Mouse (Mus musculus): ENCODE results near the gene Cx3cr1.
"Not testable (repeated sequence)": the region's sequence is repeated elsewhere in the genome, so short reads cannot be mapped to it uniquely, and the experiment has no call there.

Cx3cr1 gene

DNA sequence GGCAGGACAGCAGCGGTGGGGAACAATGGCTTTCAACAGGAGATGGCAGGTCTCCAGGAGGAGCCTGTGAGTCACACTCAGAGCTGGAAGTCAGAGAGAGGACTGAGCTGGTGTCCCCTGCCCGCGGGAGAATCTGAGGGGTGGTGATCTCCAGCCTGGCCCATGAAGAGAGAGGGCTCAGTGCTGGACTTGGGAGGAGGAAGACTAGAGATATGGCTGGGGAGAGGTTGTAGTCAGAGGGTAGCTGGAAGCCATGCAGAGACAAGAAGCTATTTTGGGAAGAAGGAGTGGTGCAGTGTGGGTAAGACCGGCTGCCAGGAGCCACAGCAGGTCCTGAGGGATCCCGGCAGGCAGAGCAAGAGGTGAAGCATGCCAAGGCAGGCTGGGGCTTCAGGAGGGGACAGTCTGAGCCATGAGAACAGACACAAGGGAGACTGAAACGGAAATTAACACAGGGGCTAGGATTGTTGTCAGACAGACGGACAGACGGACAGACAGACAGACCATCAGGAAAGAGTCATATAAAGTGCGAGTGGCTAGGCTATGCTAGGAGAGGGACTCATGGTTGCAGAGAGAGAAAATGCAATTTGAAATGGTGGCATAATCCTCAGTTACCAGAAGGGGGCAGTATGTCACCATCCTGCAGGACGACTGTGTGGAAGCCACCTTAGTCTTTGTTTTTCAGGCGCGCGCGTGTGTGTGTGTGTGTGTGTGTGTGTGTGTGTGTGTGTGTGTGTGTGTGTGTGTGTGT is 42.1 kb downstream of the Cx3cr1 start:
- DNase-seq (ENCODE audit: low spot score): no peak

DNA sequence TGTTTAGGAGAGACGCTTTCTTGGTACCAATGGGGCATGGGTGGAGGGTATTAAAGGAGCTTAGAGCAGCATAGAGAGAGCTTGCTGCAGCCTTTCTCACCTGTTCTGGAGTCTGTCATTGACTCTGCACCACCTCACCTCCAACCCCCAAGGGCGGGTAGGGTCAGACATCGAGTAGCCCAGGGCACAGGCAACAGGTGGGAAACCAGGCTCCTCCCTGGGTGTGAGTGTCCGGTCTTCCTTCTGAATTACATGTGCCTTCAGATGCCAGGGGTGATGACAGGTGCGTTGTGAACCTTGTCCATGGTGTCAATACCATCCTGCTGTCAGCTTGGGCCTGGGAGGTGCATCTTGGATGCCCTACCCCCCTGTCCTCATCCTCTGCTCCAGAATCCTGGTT is 45.1 kb downstream of the Cx3cr1 start:
- no peak for DNase-seq (ENCODE audit: low spot score)

DNA sequence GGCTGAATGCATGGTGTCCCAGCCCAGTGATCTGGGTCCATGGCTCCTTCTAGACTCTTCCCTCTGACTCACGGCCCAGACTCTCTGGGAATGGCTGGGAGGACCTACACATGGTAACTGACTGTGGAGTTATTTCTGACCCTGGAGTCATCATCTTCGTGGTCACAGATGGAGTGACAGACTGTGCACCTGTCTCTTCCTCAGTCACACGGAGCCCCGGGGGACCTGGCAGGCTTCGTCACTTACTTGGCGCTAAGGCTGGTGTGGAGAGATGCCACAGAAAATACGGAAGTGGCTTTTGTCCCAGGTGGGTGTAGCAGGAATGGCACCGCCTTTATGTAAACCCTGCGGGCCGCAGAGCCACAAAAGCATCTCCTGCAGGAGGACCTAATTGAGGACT is 45.5 kb downstream of the Cx3cr1 start:
- DNase-seq (ENCODE audit: low spot score): no peak

DNA sequence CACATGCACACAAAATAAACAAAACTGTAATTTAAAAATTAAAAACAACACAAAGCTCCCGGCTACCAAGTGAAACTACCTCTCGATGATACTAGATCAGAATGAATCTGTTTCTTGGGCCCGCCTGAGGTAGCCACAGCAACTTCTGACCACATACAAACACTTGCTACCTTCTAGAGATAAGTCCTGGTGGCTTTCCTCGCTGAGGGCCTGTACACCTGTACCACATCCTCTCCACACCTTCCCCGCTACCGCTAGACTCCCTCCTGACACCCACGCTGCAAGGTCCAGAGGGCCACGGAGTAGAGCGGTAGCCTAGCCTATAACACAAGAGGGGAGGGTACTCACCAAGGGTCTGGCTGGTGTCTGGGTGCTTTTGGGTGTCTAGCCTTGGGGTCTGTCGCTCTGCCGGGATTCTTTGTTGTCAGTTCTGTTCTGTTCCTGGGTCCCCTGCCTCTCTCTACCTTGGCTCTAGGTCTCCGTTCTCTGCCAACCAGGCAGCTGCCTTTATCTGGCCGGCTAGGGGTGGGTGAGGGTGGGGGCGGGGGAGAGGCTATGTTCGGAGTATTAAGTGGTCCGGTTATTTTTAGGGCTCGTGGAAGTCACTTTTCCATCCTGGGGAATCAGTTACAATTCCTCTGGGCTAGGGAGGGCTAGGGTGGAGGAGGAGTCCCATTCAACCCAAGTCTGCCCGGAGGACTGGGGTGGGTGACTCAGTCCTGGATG is 46.4 kb downstream of the Cx3cr1 start, which contains the start of gene Xirp1:
Gene Xirp1 (minus strand): TSS at position 513 of the 726 bp plus-strand sequence.
- DNase-seq (ENCODE audit: low spot score): no peak

DNA sequence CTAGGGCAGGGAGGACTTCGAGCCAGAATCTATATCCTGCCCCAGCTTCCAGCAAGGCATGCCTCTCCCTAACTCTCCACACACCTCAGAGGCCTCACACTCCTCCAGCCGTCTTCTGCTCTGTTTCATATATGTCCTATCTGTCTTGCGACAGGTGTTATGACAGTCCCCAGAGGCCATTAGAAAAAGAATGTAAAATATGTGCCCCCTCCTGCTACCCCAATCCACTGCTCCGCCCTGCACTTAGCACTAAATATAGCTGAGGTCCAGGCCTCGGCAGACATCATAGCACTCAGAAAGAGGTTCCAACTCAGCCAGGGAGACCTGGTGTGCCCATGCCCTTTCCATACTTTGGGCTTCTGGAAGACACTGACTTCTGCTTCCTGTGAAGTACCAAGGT is 48.5 kb downstream of the Cx3cr1 start:
- DNase-seq (ENCODE audit: low spot score): no peak

DNA sequence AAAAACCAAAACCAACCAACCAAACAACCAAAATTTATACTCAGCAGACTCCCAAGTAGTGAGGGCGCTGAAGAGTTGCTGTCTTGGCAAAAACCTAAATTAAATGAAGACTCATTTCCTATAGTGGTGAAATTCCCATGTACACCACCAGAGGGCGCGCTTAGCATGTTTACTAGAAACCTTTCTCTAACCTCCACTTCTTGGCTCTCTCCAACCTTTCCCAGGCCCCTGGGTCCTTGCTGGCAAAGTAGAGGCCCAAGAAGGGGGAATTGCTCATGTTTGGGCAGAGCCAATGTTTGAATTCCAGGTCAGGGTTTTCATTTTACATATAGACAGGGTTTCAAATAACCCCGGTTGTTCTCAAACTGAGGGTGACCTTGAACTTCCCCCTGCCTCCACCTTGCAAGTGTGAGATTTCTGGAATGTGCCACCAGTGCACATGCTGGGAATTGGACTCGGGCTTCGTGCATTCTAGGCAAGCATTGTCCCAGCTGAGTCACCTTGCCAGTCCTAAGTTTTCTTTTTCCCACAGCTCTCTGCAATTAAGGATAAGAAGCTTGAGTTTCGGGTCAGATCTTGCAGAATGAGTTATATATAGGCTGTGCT is 49.3 kb downstream of the Cx3cr1 start:
- peak; percentile 81 for DNase-seq (ENCODE audit: low spot score)

DNA sequence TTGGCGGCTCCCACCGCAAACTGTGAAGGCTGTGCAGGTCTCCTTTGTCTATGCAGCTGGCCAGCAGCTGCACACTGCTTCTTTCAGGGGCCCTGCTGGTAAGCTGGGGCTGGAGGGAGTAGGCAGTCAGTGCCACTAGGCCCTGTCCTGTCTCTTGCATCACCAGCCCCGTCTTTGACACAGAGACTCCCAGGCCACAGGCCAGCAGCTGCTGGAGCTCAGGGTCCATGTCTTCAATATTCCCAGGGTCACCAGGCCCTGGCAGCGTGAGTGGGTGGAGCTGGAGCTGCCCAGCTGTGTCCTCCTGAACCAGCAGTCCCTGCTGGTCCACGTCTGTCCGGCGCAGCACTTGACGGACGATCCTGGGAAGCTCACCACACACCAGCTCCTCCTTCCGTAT is 52.7 kb downstream of the Cx3cr1 start:
- no peak for DNase-seq (ENCODE audit: low spot score)

DNA sequence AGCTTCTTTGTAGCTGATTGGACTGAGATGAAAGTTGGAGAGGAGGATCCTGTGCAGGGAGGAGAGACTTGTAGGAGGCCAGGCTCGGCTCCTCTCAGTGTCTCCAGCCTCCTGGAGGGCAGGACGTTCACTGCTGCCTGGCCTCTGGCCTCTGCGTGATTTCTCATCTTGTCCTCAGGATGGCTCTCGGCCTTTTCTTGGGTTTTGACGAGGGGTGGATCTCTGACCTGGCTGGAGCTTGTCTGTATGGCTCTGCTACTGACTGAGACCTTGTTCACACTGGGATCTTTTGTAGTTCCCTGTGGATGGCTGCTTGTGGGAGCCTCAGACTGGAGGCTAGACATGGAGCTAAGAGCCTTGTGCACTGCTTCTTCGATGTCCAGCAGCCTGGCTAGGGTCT is 54.9 kb downstream of the Cx3cr1 start:
- no peak for DNase-seq (ENCODE audit: low spot score)

DNA sequence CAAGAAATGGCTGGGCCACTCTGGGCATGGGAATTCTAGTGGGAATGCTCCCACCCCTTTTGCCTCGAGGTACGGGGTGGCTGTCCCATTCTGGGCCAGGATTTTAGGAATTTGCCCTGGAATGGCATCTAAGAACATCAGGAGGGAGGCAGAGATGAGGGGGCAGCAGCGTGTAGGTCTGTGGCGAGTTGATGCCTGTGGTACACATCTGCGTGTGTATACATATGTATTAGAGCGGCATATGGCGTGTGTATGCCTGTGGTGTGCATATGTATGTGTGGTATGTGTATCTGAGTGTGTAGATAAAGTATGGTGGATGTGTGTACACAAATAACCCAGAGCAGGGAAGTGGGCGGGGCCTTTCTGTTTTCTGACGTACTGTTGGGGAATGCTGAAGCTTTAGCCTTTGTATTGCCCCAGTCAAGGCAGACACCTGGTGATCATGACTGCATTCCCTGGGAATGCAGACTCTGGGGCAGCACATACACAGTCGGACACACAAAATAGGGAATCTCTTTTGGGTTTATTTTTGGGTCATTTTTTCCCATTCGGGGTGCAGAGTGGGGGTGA is 56.3 kb downstream of the Cx3cr1 start:
- no peak for DNase-seq (ENCODE audit: low spot score)

DNA sequence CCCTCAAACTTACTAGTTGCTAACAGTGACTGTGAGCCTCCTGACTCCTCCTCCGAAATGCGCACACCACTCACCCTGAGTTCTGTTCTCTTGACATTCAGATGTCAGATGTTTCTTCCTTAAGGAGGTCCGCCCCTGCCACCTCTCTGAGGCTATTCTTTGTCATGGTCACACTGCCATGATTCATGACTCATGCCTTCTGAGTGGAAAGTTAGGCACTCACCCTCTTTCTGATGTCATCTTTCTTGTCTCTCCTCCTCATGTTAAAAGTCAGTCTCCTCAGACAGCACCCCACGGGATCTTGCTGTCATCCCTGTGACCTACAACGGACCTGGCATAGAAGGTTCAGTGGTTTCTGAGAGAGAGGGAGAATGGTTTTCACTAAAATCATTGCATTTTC is 56.9 kb downstream of the Cx3cr1 start:
- DNase-seq (ENCODE audit: low spot score): no peak

DNA sequence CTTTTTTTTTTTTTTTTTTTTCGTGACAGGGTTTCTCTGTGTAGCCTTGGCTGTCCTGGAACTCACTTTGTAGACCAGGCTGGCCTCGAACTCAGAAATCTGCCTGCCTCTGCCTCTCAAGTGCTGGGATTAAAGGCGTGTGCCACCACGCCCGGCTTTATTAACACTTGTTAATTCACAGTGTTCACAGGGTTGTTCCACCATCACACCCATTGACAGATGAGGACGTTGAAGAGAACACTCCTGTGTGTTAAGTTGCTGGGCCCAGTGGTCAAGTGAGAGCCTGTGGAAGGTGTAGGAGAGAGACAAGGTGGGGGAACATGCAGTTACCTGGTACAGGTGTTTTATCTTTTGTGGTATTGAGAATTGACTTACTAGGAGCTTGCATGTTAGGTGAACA is 57.5 kb downstream of the Cx3cr1 start:
- DNase-seq (ENCODE audit: low spot score): not testable (repeated sequence)

DNA sequence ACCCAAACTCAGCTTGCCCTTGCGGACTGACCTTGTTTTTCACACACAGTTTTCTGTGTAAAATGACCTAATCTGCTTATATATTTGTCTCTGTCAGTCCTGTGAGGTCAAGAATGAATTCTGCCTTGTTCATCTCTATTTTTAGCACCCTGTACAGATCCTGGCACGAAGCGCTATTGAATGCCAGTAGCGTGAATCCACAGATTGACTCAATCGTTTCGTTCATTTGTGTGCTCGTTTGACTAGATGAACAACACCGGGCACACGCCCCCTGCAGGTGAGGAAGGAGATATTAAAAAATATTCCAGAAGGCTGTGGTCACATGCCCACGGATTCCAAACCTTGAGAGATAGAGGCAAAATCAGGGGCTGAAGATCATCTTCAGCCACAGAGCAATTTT is 58.1 kb downstream of the Cx3cr1 start:
- DNase-seq (ENCODE audit: low spot score): peak; percentile 73

DNA sequence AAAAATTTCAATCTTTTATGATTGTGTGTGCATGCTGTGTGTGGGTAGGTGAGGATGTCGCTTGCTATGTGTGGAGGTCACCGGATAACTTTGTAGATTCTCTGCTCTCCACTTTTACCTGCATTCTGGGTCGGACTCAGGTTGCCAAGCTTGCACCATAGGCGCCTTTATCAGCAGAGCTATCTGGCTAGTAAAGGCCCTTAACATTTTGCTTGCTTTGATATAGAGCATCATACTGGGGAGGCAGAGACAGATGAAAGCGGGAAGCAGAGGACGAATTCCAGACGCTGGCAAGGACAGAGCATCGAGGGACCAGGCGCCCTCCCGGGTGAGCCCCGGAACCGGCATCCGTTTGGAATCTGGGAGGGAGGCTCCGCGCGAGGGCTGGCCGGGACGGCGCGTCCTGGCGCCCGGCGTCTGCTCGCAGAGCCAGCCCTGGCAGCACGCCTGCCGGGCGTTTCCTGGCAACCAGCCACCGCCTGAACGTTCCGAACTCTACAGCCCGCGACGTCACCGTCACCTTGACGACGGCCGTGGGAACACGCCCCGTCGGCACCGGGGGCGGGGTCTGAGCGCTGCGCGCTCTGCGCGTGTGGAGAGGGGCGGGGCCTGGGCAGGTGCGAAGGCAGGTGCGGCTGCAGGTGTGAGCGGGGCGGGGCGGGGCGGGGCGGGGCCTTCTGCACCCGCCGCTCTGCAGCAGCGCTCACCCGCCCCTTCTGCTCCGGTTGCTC is 58.7 kb downstream of the Cx3cr1 start:
- peak; percentile 82 for DNase-seq (ENCODE audit: low spot score)

DNA sequence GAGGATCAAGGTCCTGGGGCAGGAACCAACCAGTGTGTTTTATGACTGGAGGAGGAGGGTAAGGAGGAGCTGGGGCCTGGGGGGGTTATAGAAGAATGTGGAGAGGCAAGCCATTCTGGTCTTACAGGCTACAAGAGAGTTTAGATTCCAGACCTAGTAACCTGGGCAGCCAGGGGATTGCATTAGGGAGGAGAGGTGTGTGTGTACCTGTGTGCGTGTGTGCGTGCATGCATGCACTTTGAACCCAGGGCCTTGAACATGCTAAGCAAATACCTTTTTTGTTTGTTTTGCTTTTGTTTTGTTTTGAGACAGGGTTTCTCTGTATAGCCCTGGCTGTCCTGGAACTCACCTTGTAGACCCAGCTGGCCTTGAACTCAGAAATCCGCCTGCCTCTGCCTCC is 59.8 kb downstream of the Cx3cr1 start:
- DNase-seq (ENCODE audit: low spot score): no peak

DNA sequence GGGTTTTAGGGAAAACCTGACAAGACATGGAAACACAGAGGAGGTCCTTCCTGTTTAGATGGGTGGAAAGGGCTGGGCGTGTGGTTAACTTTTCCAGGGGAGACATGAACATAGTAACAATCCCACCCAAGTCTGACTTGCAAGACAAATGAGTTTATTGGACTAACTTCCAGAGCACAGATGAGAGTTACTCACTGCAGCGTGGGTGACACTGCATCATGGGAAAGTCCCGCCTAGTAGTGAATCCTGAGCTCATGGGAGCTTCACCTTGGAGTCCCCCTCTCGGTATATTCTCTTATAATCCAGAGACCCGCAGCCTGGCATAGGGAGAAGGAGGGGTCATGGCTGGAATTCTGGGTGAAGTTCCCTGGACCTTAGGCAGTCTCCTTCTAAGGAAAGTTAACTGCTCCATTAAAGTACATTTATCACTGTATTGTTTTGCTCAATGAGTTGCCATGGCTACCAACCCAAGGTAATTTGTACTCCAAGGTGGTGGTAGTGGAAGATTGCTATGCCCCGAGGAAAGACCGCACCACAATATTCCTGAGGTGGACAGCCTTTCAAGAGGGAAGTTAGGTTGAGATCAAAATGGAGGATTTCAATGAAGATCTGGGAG is 60.3 kb downstream of the Cx3cr1 start:
- no peak for DNase-seq (ENCODE audit: low spot score)

DNA sequence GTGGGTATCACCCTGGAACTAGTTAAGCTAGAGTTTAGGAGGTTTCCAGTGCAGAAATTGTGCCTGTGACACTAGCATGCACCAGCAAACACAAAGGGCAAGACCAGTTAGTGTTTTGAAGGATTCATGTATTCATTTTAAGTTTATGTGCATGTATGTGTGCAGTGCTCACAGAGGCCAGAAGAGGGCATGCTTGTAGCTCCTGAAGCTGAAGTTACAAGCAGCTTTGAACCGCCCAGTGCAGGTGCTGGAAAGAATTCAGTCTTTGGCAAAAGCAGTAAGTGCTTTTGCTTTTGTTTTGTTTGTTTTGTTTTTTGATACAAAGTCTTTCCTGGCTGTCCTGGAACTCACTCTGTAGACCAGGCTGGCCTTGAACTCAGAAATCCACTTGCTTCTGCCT is 61.8 kb downstream of the Cx3cr1 start:
- no peak for DNase-seq (ENCODE audit: low spot score)

DNA sequence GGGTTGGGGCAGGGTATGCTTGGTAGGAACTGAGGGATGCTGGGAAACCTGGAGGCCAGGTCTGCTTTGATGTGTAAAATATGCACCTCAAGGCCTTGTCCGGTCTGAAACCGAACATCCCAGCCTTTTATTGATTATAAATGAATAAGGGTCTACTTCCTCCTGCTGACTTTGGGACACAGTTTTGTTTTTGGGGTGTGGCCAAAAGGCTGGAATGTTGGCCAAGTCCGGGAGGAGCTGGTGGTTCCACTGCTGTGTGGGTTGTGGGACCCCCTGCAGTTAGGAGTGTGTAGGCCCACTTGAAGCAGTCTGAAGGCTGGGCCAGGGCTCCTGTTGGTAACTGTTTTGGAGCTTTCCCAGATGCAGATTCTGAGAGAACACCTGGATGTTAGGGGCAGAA is 63.7 kb downstream of the Cx3cr1 start:
- DNase-seq (ENCODE audit: low spot score): no peak

DNA sequence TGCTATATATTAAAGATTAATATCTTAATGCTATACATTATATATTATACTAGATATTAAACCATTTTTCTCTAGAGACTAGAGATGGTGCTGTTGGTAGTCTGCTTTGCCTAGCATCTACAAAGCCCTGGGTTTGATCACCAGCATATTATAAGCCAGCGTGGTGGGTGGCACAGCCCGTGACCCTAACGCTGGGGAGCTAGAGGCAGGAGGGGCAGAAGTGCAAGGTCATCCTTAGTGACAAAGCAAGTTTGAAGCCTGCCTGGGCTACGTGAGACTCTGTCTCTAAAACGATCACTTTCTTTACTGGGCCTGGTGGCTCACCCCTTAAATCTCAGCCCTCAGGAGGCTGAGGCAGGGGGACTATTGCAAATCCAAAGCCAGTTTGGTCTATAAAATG is 66.8 kb downstream of the Cx3cr1 start:
- DNase-seq (ENCODE audit: low spot score): no peak

DNA sequence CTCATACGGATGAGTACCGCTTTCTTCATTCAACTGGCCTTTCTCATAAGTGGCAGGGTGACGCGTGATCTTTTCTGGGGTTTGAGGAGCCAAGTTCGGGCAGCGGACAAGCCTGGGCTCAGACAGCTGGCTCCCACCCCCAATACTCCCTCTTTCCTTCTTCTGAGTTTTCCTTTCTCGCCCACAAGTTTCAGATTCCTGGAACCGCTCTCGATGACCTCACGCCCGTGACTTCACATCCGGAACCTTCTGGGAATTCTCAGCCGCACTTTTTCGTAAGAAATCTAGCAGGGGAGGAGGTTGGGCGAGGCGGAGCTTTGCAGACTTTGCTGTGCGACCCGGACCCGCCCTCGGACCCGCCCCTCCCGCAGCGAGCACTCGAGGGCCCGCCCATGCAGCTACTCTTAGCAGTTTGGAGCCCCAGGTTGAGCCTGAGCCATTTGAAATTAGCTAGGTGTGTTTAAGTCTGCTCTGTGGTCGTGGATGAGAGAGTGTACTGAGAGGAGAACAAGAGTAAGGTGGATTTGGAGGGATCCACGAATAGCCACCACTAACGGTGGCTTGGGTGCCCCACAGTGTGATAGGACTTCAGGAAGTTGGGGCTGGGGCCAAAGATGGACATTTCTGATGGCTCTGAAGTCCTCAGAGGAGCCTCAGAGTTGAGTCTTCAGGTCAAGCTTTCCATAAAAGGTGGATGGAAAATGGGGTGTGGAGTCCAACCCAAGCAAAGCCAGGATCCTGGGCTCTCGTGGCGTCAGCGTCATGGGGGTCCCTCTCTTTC is 67.5 kb downstream of the Cx3cr1 start:
- DNase-seq (ENCODE audit: low spot score): no peak

DNA sequence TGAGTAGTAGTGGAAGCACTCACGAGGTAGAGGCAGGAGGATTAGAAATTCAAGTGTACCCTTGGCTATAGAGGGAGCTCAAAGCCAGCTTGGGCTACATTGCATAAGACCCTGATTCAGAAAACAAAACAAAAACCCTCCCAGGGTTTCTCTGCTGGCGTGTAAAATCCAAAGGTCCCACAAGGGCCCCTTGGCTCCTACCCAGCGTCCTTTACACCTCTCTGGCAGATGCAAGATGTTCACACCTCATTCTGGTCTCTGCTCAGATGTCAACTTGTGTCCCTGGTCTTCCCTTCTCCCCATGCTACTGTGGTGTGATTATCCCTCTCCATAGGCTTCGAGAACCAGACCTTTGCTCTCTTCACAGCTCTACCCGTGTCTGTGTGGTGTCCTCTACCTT is 68.9 kb downstream of the Cx3cr1 start:
- no peak for DNase-seq (ENCODE audit: low spot score)

DNA sequence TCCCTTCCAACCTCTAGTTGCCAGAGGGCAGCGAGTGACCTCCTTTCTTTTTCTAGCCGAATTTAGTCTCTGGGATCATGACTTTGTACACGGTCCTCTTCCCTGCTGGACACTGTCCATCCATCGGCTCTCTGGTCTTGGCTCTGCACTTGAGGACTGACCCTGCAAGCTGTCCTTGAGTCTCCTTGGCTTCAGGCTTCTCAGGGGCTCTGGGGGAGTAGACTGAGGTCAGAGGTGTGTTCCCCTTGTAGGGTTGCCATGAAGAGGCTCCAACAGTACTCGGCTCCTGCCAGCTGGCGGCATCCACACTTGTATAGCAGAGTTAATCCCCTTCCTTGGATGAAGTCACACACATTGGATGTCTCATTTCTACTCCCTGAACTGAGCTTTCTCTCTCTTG is 70.0 kb downstream of the Cx3cr1 start:
- DNase-seq (ENCODE audit: low spot score): no peak
